Mouse (Mus musculus): ENCODE measurements at regions not wholly inside any gene's neighbourhood (a gene's known extent, or its start where the extent isn't known, plus 50 kb on each side); places are given as distances from the start of the nearest gene placed in this dataset.

- no peak for DNase-seq (ENCODE audit: low spot score)
Measured at GRCm38 (mm10) chr4:95310410-95310809, 246.9 kb upstream of the Fggy start.

- DNase-seq (ENCODE audit: low spot score): peak; percentile 48
Measured at GRCm38 (mm10) chr4:95317821-95318290, 239.5 kb upstream of the Fggy start.

GRCm38 (mm10) chr4:95318561-95318960 lies 238.7 kb upstream of the Fggy start:
- no peak for DNase-seq (ENCODE audit: low spot score)

DNA sequence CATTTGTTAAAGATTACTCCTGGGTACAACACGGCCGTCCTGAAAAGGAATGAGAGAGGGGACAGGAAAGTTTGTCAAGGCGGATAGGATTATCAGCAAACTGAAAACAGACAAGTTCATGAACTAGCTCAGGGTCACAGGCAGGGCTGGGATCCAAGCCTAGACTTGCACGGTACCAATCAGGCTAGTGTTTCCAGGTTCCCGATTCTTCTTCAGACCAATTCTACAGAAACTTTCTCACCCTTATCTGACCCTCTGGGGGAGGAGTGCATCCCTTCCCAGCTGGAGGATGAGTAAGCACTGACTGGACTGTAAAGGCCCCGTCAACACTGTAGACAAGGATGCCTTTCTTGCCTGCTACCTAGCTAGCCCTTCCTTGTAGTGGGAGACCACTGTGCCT lies 238.3 kb upstream of the Fggy start:
- no peak for DNase-seq (ENCODE audit: low spot score)

GRCm38 (mm10) chr4:95325861-95326260 lies 231.4 kb upstream of the Fggy start:
- DNase-seq (ENCODE audit: low spot score): no peak

GRCm38 (mm10) chr4:95339822-95340221 lies 217.5 kb upstream of the Fggy start:
- DNase-seq (ENCODE audit: low spot score): no peak

GRCm38 (mm10) chr4:95340926-95341325 lies 216.4 kb upstream of the Fggy start:
- no peak for DNase-seq (ENCODE audit: low spot score)

DNA sequence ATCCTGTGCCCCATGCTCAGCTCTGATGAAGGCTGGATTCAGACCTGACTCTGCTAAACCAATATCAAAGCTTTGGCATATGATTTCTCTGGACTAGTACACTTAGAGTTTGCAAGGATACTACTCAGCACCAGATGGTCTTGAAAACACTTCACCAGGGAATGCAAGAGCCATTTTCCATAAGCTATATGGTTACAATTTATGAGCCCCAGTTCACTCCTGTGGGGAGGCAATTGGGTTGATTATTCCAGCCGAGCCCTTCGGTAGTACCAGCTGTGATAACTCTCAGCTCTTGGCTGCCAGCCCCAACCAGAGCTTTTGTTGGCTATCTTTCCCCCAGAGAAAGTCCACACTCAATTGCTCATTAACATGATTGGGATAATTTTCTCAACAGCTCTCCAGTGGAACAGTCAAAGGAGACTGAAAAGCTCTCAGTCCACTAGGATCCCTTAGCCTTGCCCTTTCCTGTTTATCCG lies 210.5 kb upstream of the Fggy start:
- no peak for DNase-seq (ENCODE audit: low spot score)

GRCm38 (mm10) chr4:95347436-95347835 lies 209.9 kb upstream of the Fggy start:
- DNase-seq (ENCODE audit: low spot score): no peak

DNA sequence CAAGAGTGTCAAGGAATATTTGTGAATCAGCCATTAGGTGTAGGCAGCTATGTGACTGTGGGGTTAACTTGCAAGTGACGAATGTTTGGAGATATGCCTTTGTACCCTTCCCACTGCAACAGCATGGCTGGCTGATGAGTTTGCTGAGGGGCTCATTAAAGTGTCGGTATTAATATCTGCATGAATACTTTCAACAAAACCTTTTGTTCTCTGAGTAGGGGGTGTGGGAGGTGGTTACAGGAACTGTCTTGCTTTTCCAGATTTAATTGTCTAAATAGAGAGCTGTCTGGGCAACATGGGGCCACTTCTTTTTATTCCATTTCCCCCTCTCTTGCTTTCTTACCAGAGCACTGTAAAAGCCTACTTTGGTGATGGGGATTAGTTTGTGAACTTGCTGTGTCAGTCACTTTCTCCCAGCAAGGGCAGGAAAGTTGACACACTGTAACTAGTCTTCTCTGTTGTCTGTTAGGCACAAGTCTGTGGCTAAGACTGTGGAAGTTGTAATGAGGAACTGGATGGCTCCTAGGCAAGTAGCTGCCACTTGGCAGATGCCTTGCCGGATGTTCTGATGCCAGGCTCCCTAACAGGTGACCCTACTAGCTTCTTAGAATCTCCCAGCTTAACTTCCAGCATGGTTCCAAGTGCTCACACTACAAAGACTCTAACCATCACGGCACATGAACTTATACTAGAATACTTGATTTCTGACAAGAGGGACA lies 208.7 kb upstream of the Fggy start:
- no peak for DNase-seq (ENCODE audit: low spot score)

DNA sequence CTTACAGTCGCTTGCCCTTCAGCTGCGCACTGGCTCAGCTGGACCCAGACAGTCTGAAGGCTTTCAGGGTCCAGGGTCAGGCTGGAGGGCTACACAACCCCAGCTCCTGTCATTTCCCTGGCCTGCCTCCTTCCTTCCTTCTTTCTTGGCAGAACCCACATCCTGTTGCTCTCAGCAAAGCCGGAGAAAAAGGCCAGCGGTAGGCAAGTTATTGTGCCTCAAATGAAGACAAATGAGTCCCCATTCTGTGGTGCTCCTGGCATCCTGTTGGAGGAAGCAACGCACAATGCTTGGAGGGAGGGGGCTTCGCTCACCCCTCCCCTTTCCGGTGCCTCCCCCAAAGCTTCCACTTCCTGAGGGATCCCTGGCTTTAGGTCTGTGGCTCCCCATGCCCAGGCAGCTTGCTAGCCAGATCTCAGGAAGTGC lies 203.4 kb upstream of the Fggy start:
- DNase-seq (ENCODE audit: low spot score): no peak

- DNase-seq (ENCODE audit: low spot score): no peak
Measured at GRCm38 (mm10) chr4:95358674-95359073, 198.6 kb upstream of the Fggy start.

DNA sequence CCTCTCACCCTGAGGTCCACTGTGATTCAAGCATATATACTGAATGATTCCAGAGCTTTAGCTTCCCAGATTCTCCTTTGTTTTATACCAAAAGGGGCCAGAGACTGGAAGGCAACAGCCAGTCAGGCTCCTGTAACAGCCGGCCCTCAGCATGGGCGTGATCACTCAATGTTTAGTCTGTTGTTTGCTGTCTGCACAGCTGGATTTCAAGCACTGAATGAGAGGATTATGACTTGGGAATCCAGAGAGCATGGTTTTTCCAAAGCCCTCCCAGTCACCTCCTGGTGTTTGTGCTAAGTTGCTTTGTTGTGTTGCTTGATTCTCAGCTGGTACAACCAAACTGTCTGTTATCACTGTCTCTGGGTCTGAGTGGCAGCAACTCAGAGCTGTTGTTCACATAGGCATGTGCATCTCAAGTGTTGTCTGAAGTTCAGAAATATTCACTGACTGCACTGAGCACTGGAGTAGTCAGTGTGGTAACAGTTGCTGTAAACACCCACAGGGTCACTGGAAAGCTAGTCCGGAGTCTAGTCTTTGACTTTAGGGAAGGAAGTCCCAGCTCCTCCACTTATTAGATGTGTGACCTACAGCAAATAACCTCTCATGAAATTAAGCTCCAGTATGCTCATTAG lies 196.9 kb upstream of the Fggy start:
- no peak for DNase-seq (ENCODE audit: low spot score)

DNA sequence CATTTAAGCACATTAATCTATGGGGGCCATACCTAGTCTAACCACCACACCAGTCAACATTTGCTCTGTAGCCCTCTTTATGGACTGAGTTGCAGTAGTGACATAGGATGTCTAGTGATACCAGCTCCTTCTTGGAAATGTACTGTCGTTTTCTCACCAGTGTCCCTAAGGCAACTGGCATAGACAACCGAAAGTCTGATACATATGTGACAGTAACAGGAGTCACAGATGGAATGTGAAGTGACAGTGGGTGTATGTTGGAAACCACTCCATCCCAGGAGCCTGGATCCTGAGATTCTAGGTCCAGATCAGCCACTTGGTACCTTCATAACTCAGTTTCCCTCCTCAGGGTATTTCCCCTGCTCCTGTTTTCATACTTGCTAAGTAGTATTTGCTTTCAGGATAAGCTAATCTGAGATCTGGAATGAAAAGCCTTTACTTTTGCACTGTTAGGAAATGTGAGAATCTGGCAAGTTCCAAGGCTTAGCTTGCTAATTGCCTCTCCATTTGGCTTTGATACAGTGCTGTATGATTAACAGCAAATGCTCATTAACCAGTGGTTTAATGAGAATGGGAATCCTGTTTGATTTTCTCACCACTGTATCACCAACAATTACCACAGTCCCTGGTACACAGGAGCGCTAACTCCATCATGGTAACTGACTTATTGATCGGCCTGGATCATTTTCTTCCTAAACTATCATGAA lies 192.8 kb upstream of the Fggy start:
- no peak for DNase-seq (ENCODE audit: low spot score)

DNA sequence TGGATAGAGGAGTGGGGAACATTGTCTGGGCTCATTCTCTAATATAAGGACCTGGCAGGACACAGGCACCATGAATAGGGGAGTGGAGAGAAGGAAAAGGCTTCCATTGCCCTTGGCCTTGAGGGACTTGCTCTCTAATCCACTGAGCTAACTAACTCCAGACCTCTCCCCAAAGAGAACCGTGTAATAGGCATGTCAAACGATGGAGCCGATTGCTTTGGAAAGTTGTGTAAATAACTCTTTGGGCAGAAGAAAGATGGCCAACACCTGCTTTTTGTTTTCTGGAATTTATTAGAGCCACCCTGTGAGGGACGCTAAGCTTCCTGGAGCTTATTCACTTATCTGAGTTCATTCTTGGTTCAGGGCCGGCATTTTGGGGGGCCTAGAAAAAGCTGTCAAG lies 180.9 kb upstream of the Fggy start:
- no peak for DNase-seq (ENCODE audit: low spot score)

- DNase-seq (ENCODE audit: low spot score): no peak
Measured at GRCm38 (mm10) chr4:95377222-95378134, 179.8 kb upstream of the Fggy start.

DNA sequence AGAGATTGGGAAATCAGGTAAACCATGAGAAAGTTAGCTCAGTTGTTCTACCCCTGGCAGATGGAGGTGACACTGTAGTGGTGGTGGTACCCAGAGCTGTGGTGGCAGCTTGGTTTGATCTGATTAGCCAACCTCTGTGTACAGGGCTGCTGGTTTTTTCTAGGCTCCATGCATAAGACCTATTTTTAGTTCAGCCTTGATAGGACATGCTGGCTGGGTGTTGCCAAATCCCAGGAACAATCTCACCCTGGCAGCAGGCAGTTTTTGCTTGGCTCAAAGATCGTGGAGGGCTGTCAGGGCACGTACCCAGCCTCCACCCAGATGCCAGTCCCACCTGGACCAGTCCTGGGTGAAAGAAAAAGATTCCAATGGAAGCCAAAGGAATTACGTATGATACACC lies 178.7 kb upstream of the Fggy start:
- DNase-seq (ENCODE audit: low spot score): no peak

GRCm38 (mm10) chr4:95383216-95383892 lies 174.0 kb upstream of the Fggy start:
- no peak for DNase-seq (ENCODE audit: low spot score)

GRCm38 (mm10) chr4:95385552-95385951 lies 171.8 kb upstream of the Fggy start:
- no peak for DNase-seq (ENCODE audit: low spot score)

DNA sequence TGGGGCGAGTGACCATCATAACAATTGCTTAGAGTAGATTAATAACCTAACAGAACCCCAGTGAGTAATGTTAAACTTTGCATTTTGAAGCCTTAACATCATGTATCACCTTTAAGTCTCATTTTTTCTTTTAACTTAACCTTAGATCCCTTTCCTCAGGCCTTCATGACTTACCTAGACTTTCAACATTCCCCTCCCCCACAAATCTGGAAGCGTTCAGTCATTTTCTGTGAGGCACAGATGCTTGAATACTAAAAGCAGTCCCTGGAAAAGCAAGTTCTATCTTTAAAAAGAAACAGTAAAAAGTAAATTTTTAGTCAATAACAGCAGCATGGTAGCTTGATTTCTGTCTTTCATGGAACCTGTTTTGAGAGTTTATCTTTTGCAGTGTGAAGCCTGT lies 171.3 kb upstream of the Fggy start:
- DNase-seq (ENCODE audit: low spot score): no peak

DNA sequence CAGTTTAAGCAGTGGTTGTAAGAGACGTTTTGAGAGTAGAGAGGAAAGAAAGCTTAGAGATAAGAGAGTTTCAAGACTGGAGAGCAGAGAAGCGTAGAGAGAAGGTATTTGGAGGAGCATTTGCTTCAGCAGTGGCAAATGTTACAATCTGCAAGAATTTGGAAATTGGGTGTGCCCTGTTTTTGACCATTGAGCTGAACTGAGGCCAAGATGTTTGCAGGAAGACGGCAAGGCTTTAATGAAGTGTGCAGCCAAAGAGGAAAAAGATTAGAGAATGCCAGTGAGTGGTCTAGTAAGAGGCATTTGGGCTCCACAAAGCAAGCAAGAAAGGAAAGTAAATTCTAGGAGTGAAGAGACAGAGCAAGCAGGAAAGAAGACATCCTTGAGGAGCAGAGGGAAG lies 168.8 kb upstream of the Fggy start:
- no peak for DNase-seq (ENCODE audit: low spot score)

All from ovary, postnatal 10 days (tissue).